Mouse (Mus musculus): ENCODE results near the gene Ankrd61.

The Ankrd61 gene

DNA sequence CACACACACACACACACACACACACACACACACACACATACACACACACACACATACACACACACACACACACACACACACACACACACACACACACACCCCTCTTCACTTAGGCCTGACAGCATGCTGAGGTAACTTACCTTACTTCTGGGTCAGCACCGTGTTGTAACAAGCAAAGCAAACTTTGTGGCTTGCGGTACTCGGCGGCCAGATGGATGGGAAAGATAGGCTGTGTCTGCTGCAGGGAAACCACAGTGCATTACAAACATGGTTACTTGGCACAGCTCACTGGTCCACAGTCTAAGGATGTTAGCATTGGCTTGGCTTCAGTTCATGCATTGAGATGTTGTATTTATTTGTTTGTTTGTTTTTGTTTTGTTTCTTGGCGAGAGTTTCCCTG, 4.1 kb downstream of the Ankrd61 start:
- CTCF ChIA-PET, result no interaction called here

- CTCF ChIA-PET, result interaction anchor here (0.6 kb wide), 1 partner anchor 208 kb away, joined by 6 read pairs; no protein-coding TSS in a partner anchor
Measured at GRCm38 (mm10) chr5:143892255-143892886, 5.1 kb downstream of the Ankrd61 start.

DNA sequence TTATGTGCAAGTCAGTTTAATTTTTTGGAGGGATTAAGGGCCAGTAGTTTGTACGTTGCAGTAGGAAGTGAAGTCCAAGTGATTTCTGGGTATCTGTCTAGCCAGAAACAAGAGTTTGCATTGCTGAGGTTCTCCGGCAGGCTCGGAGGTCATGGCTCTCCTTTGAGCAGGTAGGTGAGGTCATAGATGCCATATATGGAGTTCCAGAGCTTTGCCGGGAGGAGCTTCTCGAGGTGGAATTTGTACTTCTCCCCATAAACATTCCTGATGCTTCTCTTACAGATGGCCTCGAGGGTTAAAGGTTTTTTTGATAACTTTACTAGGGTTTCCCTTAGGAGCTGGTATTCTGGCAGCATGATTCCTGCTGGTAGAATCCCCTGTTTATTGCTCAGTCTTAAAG, 6.7 kb downstream of the Ankrd61 start:
- CTCF ChIA-PET, result no interaction called here

- CTCF ChIA-PET, result no interaction called here
Measured at GRCm38 (mm10) chr5:143885274-143885673, 12.2 kb downstream of the Ankrd61 start.

DNA sequence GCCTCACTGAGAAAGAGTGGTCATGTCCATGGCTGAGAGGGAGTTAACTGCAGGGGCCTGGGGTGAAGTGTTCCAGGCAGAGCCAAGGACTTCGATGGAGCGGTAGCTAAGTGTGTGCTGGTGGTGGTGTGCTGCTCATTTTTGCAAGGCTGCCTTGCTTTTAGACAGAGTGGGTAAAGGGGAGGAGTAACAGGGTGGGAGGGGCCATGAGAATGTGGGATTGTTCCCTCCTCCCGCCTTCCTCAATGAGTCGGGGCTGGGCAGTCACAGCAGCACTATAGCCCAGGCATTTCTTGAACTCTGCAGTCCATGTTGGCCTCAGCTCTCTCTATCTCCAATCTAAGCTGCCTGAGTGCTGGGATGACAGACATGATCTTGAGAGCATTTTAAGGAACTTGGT, 22.9 kb downstream of the Ankrd61 start:
- CTCF ChIA-PET, result interaction anchor here (0.5 kb wide), 1 partner anchor 58 kb away, joined by 4 read pairs; no protein-coding TSS in a partner anchor

- CTCF ChIA-PET, result no interaction called here
Measured at GRCm38 (mm10) chr5:143871547-143872169, 25.8 kb downstream of the Ankrd61 start.

Data from spleen, embryonic (tissue).